Mouse (Mus musculus): ENCODE data around the gene Rhoc. TPM values are rescaled to one million over a fixed set of nuclear protein-coding genes. Genes with fewer than 3 reads are reported as not detected.
"Not testable (repeated sequence)": the region's sequence is repeated elsewhere in the genome, so short reads cannot be mapped to it uniquely, and the experiment has no call there.

Gene Rhoc
- polyA plus RNA-seq (2015; fragmentation: Nextera tagmentation; extraction: Ambion mirVana) = 74.6 and 85.4 TPM in 2 replicates

- peaks cover 50% of the 10 kb centered on the region for H3K27me3 ChIP-seq (replicated peaks)
- H3K9ac ChIP-seq (replicated peaks) = peak within 1 kb of the TSS; percentile 50
- no peak for ATAC-seq (ENCODE audit: low FRiP score)
Observed at GRCm38 (mm10) chr3:104788075-104788474, at the start of gene Rhoc. Rhoc (plus strand) TSS chr3:104788375.

DNA sequence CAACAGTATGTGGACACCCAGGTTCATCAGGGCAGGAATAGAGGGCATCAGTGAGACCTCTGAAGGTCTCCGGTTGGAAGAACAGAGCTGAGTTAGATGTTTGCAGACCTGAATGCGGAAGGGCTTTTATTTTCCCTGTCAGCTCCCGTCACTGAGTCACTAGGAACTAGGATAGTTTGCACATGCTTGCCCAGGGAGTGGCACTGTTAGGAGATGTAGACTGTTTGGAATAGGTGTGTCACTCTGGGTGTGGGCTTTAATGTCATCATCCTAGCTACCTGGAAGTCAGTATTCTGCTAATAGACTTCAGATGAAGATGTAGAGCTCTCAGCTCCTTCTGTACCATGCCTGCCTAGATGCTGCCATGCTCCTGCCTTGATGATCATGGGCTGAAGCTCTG, 46.2 kb upstream of the Rhoc start:
- H3K27me3 ChIP-seq (replicated peaks) = no peaks in the 10 kb centered on the region
- H3K4me3 ChIP-seq (replicated peaks) = no peak overlapping the region
- no peaks in the 10 kb centered on the region for H3K4me1 ChIP-seq
- no peak overlapping the region for H3K9ac ChIP-seq (replicated peaks)
- H3K4me2 ChIP-seq = no peak overlapping the region
- H3K27ac ChIP-seq (replicated peaks) = no peak overlapping the region
- WGBS = 91% methylated on average over 3 of the region's 3 CpGs
- ATAC-seq (ENCODE audit: low FRiP score) = no peak
- no peaks in the 10 kb centered on the region for H3K9me3 ChIP-seq (replicated peaks)
- no peaks in the 10 kb centered on the region for H3K36me3 ChIP-seq

More at GRCm38 (mm10) chr3:104788075-104788474, at the start of gene Rhoc:
- H3K36me3 ChIP-seq = no peaks in the 10 kb centered on the region
- H3K27ac ChIP-seq (replicated peaks) = peak within 1 kb of the TSS; percentile 70
- H3K4me2 ChIP-seq = peak within 1 kb of the TSS; percentile 95
- WGBS = 38% methylated on average over 3 of the region's 3 CpGs
- no peaks in the 10 kb centered on the region for H3K9me3 ChIP-seq (replicated peaks)
- peaks cover 33% of the 10 kb centered on the region for H3K4me1 ChIP-seq
- H3K4me3 ChIP-seq (replicated peaks) = peak within 1 kb of the TSS; percentile 45

- Histone ChIP-seq H3K4me2 (no peak overlapping the region), H3K27ac (replicated peaks) (no peak overlapping the region), H3K9me3 (replicated peaks) (no peaks in the 10 kb centered on the region), H3K9ac (replicated peaks) (no peak overlapping the region), H3K27me3 (replicated peaks) (no peaks in the 10 kb centered on the region), H3K36me3 (no peaks in the 10 kb centered on the region), H3K4me1 (no peaks in the 10 kb centered on the region), H3K4me3 (replicated peaks) (no peak overlapping the region)
- WGBS = 72% methylated on average over 1 of the region's 1 CpGs
- no peak for ATAC-seq (ENCODE audit: low FRiP score)
Observed at GRCm38 (mm10) chr3:104743161-104743560, 45.0 kb upstream of the Rhoc start.

DNA sequence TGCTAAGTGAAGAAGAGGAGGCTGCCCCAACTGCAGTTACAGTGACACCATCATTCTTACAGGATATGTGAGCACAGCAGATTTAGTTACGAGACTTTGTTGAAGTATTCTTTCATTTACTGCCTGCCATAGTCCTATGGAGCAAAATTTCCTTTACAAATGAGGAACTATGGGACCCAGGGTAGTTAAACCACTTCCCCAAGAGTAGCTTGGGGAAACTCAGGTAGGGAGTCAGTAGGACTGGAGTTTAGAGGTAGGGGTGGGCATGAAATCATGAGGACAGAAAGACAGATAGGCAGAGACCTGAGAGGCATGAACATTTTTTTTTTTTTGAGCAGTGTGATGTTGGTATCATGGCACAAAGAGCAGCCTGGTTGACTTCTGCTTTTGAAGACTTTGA, 44.3 kb upstream of the Rhoc start:
- Histone ChIP-seq H3K9me3 (replicated peaks) (no peaks in the 10 kb centered on the region), H3K4me1 (no peaks in the 10 kb centered on the region), H3K27ac (replicated peaks) (no peak overlapping the region), H3K27me3 (replicated peaks) (no peaks in the 10 kb centered on the region), H3K4me3 (replicated peaks) (no peak overlapping the region), H3K9ac (replicated peaks) (no peak overlapping the region), H3K4me2 (no peak overlapping the region), H3K36me3 (no peaks in the 10 kb centered on the region)
- WGBS = 80% methylated on average over 1 of the region's 1 CpGs
- no peak for ATAC-seq (ENCODE audit: low FRiP score)

GRCm38 (mm10) chr3:104752845-104753244, 35.3 kb upstream of the Rhoc start:
- H3K9me3 ChIP-seq (replicated peaks); H3K4me3 ChIP-seq (replicated peaks); H3K9ac ChIP-seq (replicated peaks); H3K27me3 ChIP-seq (replicated peaks); H3K4me1 ChIP-seq; H3K36me3 ChIP-seq; ATAC-seq (ENCODE audit: low FRiP score); H3K27ac ChIP-seq (replicated peaks); H3K4me2 ChIP-seq: not testable (repeated sequence)
- WGBS = 19% methylated on average over 20 of the region's 25 CpGs

- peak; percentile 87; the same call in 1 of the 2 replicates for ATAC-seq (ENCODE audit: low FRiP score)
- WGBS = 2% methylated on average over 27 of the region's 27 CpGs
Observed at GRCm38 (mm10) chr3:104758406-104758805, 29.8 kb upstream of the Rhoc start.

GRCm38 (mm10) chr3:104758869-104759268, 29.3 kb upstream of the Rhoc start:
- ATAC-seq (ENCODE audit: low FRiP score) = no peak
- WGBS = 11% methylated on average over 5 of the region's 5 CpGs
- Histone ChIP-seq H3K4me3 (replicated peaks) (peak overlapping the region; percentile 37), H3K9me3 (replicated peaks) (no peaks in the 10 kb centered on the region), H3K4me2 (peak overlapping the region; percentile 59), H3K36me3 (no peaks in the 10 kb centered on the region), H3K27ac (replicated peaks) (no peak overlapping the region), H3K4me1 (peaks cover 7% of the 10 kb centered on the region), H3K9ac (replicated peaks) (no peak overlapping the region; the same call in 1 of the 2 replicates), H3K27me3 (replicated peaks) (peaks cover 14% of the 10 kb centered on the region; the same call in 1 of the 2 replicates)

More at GRCm38 (mm10) chr3:104758406-104758805, 29.8 kb upstream of the Rhoc start:
- Histone ChIP-seq H3K9ac (replicated peaks) (no peak overlapping the region; the same call in 1 of the 2 replicates), H3K9me3 (replicated peaks) (no peaks in the 10 kb centered on the region), H3K27ac (replicated peaks) (no peak overlapping the region), H3K36me3 (no peaks in the 10 kb centered on the region), H3K4me3 (replicated peaks) (peak overlapping the region; percentile 37), H3K27me3 (replicated peaks) (peaks cover 15% of the 10 kb centered on the region; the same call in 1 of the 2 replicates), H3K4me1 (peaks cover 7% of the 10 kb centered on the region), H3K4me2 (peak overlapping the region; percentile 59)

- H3K9me3 ChIP-seq (replicated peaks); H3K27ac ChIP-seq (replicated peaks); H3K9ac ChIP-seq (replicated peaks); H3K4me1 ChIP-seq; H3K36me3 ChIP-seq; H3K4me3 ChIP-seq (replicated peaks); H3K4me2 ChIP-seq; ATAC-seq (ENCODE audit: low FRiP score): not testable (repeated sequence)
- WGBS = 26% methylated on average over 20 of the region's 20 CpGs
- H3K27me3 ChIP-seq (replicated peaks) = peaks cover 14% of the 10 kb centered on the region; the same call in 1 of the 2 replicates
Observed at GRCm38 (mm10) chr3:104762103-104762863, 25.9 kb upstream of the Rhoc start.

DNA sequence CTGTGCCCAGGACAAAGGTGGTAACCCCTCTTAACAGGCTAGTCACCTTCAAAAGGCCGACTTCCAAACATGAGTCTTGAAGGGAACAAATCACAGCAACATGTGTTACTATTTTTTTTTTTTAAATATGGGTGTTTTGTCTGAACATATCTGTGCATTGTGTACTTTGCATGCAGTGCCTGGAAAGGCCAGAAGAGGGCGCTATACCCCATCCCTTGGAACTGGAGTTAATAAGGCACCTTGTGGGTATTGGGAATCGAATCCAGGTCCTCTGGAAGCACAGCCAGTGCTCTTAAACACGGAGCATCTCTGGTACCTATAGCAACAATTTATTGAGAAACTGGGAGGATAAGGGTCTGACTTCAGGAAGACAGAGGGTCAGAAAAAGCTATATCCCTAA, 23.2 kb upstream of the Rhoc start:
- 23% methylated on average over 4 of the region's 4 CpGs for WGBS
- Histone ChIP-seq H3K4me2 (no peak overlapping the region), H3K9ac (replicated peaks) (no peak overlapping the region), H3K27ac (replicated peaks) (no peak overlapping the region), H3K36me3 (no peaks in the 10 kb centered on the region), H3K9me3 (replicated peaks) (no peaks in the 10 kb centered on the region), H3K27me3 (replicated peaks) (peaks cover 14% of the 10 kb centered on the region; the same call in 1 of the 2 replicates), H3K4me3 (replicated peaks) (no peak overlapping the region), H3K4me1 (no peaks in the 10 kb centered on the region)
- no peak for ATAC-seq (ENCODE audit: low FRiP score)

GRCm38 (mm10) chr3:104767141-104767540, 21.0 kb upstream of the Rhoc start:
- ATAC-seq (ENCODE audit: low FRiP score) = no peak
- Histone ChIP-seq H3K4me3 (replicated peaks) (no peak overlapping the region), H3K9ac (replicated peaks) (no peak overlapping the region), H3K36me3 (no peaks in the 10 kb centered on the region), H3K4me2 (no peak overlapping the region), H3K27me3 (replicated peaks) (no peaks in the 10 kb centered on the region), H3K9me3 (replicated peaks) (no peaks in the 10 kb centered on the region), H3K27ac (replicated peaks) (no peak overlapping the region), H3K4me1 (no peaks in the 10 kb centered on the region)
- 60% methylated on average over 2 of the region's 2 CpGs for WGBS

DNA sequence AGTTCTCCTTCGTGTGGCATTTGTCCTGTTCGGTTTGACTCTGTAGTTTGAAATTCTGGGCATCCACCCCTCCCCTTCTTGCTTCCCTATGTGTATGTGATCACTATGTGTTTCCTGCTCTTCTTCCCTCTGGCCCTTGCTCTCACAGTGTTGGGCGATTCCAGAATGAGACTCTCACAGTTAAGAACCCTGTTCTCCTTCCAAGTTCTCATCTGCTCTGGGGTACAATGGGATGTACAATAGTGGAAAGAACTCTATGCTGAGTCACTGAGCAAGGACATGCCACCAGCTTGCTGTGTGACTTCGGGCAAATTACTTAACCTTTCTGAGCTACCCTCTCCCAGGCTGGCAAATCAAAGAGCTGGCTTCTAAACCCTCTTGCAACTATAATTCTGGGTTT, 20.5 kb upstream of the Rhoc start:
- Histone ChIP-seq H3K36me3 (no peaks in the 10 kb centered on the region), H3K4me3 (replicated peaks) (no peak overlapping the region), H3K27ac (replicated peaks) (no peak overlapping the region), H3K4me1 (no peaks in the 10 kb centered on the region), H3K4me2 (no peak overlapping the region), H3K9ac (replicated peaks) (no peak overlapping the region), H3K27me3 (replicated peaks) (no peaks in the 10 kb centered on the region; the same call in 1 of the 2 replicates), H3K9me3 (replicated peaks) (no peaks in the 10 kb centered on the region)
- 81% methylated on average over 4 of the region's 4 CpGs for WGBS
- ATAC-seq (ENCODE audit: low FRiP score) = no peak

GRCm38 (mm10) chr3:104769135-104769534, 19.0 kb upstream of the Rhoc start:
- no peaks in the 10 kb centered on the region for H3K4me1 ChIP-seq
- H3K4me3 ChIP-seq (replicated peaks) = no peak overlapping the region
- H3K4me2 ChIP-seq = no peak overlapping the region
- no peak for ATAC-seq (ENCODE audit: low FRiP score)
- H3K9ac ChIP-seq (replicated peaks) = no peak overlapping the region
- no peaks in the 10 kb centered on the region for H3K36me3 ChIP-seq
- WGBS = 42% methylated on average over 3 of the region's 3 CpGs
- no peak overlapping the region for H3K27ac ChIP-seq (replicated peaks)
- H3K9me3 ChIP-seq (replicated peaks) = no peaks in the 10 kb centered on the region
- H3K27me3 ChIP-seq (replicated peaks) = no peaks in the 10 kb centered on the region; the same call in 1 of the 2 replicates

All from neural tube, embryonic 15.5 days (tissue).